Mouse (Mus musculus) right cerebral cortex, adult 18-20 months (tissue): Measurements from ENCODE around the gene Gm45711.
"Not testable (repeated sequence)": the region's sequence is repeated elsewhere in the genome, so short reads cannot be mapped to it uniquely, and the experiment has no call there.

ENCODE experiments used
- DNase-seq: peaks from one replicate; pipeline ENCODE4 v3.0.0; 2022; ENCODE audit warnings: mixed read lengths

Gene Gm45711

GRCm38 (mm10) chr8:104313311-104313710 is 3.4 kb upstream of the Gm45711 start:
- DNase-seq: peak; percentile 7

GRCm38 (mm10) chr8:104312023-104312422 is 2.1 kb upstream of the Gm45711 start:
- DNase-seq: not testable (repeated sequence)

- not testable (repeated sequence) for DNase-seq
These were observed 1.5 kb downstream of the Gm45711 start for GRCm38 (mm10) chr8:104308341-104308740.

GRCm38 (mm10) chr8:104304962-104305361 is 4.9 kb downstream of the Gm45711 start:
- DNase-seq: no peak

- DNase-seq: not testable (repeated sequence)
These were observed 7.3 kb downstream of the Gm45711 start for GRCm38 (mm10) chr8:104302536-104302935.

GRCm38 (mm10) chr8:104301577-104301976 is 8.3 kb downstream of the Gm45711 start:
- DNase-seq: not testable (repeated sequence)

GRCm38 (mm10) chr8:104294396-104294795 is 15.5 kb downstream of the Gm45711 start:
- no peak for DNase-seq

- not testable (repeated sequence) for DNase-seq
These were observed 16.8 kb downstream of the Gm45711 start, which contains the start of gene Cmtm2a for GRCm38 (mm10) chr8:104293081-104293480. Gene Cmtm2a, minus strand, starts transcription at chr8:104293181.

- no peak for DNase-seq
These were observed 40.9 kb downstream of the Gm45711 start for GRCm38 (mm10) chr8:104268937-104269440.

GRCm38 (mm10) chr8:104268368-104268767 is 41.5 kb downstream of the Gm45711 start:
- DNase-seq: no peak

GRCm38 (mm10) chr8:104264271-104264935 is 45.5 kb downstream of the Gm45711 start:
- not testable (repeated sequence) for DNase-seq

GRCm38 (mm10) chr8:104261802-104262201 is 48.1 kb downstream of the Gm45711 start:
- DNase-seq: not testable (repeated sequence)

GRCm38 (mm10) chr8:104253016-104253415 is 56.9 kb downstream of the Gm45711 start:
- DNase-seq: no peak

GRCm38 (mm10) chr8:104251461-104251860 is 58.4 kb downstream of the Gm45711 start:
- no peak for DNase-seq

- DNase-seq: peak; percentile 79
These were observed 59.2 kb downstream of the Gm45711 start, which contains the start of gene Cklf for GRCm38 (mm10) chr8:104250439-104251367. Gene Cklf, plus strand, starts transcription at chr8:104250861.

GRCm38 (mm10) chr8:104249442-104249996 is 60.4 kb downstream of the Gm45711 start:
- DNase-seq: no peak

- DNase-seq: peak; percentile 82
These were observed 61.6 kb downstream of the Gm45711 start, which contains the start of gene Tk2 for GRCm38 (mm10) chr8:104248276-104248675. Gene Tk2, minus strand, starts transcription at chr8:104248558.

GRCm38 (mm10) chr8:104247908-104248275 is 62.0 kb downstream of the Gm45711 start:
- no peak for DNase-seq

- DNase-seq: no peak
These were observed 62.6 kb downstream of the Gm45711 start for GRCm38 (mm10) chr8:104247054-104247907.

GRCm38 (mm10) chr8:104246621-104247020 is 63.3 kb downstream of the Gm45711 start:
- no peak for DNase-seq

GRCm38 (mm10) chr8:104242038-104242644 is 67.7 kb downstream of the Gm45711 start:
- DNase-seq: no peak
